Mouse (Mus musculus): ENCODE results near the gene Ikbip.

The Ikbip gene

DNA sequence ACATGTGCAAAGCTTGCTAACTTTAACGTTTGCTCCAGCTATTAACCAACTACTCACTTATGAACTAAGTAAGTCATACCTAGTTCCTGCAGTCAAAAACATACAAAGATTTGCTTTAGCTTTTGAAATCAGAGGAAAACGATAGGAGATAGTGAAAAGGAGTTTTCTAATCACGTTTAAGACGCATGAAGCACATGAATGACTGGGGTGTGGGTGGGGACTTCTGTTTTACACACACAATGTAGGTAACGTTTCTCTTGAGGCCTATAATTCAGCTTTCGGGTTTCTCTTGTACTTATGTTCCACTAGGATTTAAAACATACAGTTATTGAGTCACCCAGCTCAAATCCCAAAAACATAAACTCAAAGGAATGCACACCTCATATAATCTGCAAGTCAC, 39.9 kb downstream of the Ikbip start:
- DNase-seq (ENCODE audit: low spot score): no peak

DNA sequence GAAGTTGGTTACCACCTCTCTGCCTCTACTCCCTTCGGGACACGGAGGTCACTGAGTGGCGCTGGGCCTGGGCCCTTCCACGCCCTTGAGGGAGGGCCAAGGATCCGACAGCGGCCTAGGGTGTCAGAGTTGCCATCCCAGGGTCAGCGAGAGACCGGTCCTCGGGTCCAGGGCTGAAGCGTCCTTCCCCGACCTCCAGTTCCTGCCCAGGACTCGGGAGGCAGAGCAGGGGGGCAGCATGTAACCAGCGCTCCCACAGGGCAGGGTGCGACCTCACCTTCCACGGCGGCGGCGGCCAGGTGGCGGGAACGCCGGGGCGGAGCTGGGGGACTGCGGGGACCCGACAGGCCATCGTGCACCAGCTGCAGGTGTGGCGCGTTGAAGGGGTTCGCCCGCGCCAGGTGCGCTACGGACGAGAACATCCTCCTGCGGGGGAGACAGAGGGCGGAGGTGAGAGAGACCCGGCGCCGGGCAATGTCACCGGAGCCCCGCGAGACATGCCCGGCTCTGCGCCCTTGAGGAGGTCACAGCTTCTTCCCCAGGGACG, 40.6 kb downstream of the Ikbip start:
- DNase-seq (ENCODE audit: low spot score): peak; percentile 41

DNA sequence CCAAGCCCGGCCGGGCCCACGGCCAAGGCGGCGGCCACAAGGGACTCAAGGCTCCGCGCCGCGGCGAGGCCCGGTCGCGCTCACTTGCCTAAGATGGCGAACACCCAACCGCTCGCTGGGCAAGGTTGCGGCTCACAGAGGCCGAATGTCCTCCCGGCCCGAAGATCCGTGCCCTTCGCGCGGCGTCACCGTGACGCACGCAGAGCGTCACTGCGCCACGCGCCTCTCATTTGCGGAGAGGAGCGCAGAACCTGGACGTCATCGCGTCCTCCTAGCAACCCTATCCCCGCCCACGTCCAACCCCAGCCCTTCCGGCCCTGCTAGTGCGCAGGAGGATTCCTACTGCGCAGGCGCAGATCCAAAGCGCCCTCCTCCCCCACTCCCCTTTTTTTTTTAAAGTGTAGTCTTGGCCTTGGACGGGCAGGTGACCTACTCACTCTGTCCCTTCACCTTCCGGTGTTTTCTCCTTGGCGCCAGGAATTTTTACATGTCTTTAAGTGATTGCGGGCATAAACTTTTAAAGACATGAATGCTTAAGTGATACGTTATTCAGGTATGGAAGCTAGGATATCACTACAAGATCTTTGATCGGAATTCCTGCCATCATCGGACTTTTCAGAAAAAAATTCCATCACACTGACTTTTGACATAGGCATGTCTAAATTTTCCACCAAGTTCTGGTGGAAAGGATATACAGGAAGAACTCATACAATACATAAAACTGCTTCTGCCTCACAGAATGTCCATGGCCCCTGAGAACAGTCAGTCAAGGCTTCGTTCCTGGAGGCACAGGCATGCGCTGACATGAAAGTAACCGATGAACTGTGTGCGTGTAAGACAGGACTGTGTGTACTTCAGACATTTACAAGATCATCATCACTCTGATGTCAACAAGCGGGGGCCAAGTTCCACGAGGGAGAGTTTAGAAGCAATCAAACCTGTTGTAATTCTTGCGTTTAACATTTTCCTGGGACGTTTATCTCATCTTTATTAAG, 41.4 kb downstream of the Ikbip start, which contains the start of gene Slc25a3:
TSS of gene Slc25a3 (minus strand) at position 232 of the 995 bp plus-strand sequence.
- DNase-seq (ENCODE audit: low spot score): peak; percentile 98

DNA sequence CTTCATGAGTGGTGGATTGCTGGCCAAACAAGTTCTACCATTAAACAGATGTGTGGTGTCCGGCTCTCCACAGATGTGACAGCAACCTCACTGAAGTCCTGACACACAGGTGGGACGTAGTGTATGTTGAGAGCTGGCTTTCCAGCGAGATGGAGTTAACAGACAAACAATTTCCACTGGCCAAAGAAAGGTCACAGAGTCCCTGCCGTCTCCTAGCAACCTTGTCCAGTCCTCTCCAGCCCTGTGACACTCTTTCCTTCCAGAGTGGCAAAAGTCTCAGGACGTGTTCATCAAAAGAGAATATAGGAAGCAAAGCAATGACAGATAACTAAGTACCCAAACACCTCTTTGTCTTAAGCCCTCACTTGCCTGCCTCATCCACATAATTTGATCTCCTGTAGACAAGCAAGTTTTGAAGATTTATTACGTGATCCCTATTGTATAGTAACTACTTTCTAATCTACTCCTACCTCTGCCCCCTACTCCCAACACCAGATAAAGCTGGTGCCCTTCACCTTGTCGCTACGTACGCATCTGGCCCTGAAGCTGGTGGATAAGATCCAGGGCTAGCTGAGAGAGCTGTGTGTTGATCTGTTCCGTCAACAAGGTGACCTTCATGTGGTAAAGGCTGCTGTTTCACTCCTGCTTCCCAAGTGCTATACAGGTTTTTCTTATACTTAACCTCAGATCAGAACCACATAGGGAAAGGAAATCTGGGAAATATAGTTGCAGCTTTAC, 44.0 kb downstream of the Ikbip start:
- no peak for DNase-seq (ENCODE audit: low spot score)

DNA sequence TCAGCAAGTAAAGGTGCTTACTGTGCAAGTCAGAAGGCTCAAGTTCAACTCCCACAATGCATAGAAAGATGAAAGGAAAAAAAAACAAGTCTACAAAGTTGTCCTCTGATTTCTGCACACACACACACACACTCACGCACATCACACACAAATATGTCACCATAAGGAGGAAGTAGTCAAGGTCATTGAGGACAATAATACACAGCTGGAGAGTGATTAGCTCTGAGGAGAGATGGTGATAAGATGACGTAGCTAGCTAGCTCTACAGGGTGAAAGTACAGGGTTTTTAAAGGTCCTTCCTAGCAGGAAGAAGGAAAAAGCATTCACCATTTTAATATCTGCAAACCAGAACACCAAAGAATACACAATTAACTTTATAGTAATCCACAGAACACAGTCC, 44.7 kb downstream of the Ikbip start:
- no peak for DNase-seq (ENCODE audit: low spot score)

DNA sequence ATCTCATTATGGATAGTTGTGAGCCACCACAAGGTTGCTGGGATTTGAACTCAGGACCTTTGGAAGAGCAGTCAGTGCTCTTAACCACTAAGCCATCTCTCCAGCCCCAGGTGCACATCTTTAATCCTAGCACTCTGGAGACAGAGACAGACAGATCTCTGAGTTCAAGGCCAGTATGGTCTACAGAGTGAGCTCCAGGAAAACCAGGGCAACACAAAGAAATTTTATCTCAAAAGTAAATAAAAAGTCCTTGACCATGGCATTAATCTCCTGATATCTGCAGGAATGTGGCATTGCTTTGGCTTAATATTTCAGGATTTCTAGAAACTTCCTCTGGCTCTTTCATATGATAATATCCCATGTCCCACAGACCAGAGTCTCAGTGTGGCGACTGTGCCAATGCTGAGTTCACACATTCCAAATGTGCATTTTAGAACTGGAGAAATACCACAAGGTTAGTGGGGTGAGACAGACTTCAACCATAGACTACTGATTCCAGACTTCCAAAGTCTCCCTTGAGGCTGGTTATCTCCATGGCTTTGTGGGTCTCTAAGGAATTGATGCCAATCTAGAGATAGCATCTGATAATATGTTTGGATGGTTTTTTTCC, 45.9 kb downstream of the Ikbip start:
- DNase-seq (ENCODE audit: low spot score): no peak

DNA sequence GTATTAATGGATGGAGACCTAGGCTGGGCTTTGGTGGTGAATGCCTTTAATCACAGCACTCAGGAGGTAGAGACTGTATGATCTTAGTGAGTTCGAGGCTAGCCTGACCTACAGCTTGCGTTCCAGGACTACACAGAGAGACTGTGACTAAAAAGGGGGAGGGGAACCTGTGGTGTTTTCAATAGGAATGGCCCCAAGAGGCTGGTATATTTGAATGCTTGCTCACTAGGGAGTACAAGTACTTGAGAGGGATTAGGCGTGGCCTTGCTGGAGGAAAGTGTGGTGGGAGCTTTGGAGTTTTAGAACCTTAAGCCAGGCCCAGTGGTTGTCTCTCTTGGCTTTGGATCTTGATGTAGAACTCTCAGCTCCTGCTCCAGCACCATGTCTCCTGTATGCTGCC, 48.1 kb downstream of the Ikbip start:
- DNase-seq (ENCODE audit: low spot score): no peak

DNA sequence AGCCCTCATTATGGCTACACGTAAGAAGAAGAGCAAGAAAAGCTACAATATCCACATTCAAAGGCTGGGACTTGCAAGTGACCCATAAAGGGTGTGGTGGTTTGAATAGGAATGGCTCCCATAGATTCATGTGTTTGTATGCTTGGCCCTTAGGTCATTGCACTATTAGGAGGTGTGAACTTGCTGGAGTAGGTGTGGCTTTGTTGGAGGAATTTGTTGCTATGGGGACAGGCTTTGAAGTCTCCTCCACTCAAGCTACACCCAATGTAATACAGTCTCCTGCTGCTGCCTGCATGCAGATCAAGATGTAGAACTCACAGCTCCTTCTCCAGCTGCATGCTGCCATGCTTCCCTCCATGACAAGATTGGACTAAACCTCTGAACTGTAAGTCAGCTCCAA, 48.8 kb downstream of the Ikbip start:
- DNase-seq (ENCODE audit: low spot score): no peak

DNA sequence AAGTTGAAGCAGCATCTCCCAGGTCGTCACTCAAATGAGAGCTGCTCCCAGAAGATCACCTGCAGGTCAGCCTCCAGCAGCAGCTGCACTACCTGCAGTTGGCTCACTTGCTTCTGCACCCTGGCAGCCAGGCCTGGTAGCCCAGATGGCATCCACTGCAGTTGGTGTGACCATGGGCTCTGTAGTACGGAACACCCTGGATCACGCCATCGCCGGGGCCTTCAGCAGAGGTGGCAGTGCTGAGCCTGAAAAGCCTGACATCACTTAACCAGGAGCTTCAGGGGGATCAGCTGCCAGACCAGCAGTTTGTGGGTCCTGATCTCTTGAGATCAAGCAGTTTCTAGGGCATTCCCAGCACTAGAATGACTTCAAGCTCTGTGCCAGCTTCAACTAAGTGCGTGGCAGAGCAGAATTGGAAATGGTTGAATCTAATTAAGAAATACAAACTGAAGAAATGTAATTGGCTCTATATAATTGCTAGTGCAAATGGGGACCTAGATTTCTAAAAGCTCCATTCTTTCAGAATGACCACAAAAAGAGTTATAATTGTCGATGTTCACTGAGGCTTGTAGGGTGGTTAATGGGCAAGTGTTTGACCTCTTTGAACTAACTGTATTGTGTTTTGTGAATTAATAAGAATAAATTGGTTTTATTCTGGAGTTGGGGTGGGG, 52.7 kb downstream of the Ikbip start:
- DNase-seq (ENCODE audit: low spot score): no peak

DNA sequence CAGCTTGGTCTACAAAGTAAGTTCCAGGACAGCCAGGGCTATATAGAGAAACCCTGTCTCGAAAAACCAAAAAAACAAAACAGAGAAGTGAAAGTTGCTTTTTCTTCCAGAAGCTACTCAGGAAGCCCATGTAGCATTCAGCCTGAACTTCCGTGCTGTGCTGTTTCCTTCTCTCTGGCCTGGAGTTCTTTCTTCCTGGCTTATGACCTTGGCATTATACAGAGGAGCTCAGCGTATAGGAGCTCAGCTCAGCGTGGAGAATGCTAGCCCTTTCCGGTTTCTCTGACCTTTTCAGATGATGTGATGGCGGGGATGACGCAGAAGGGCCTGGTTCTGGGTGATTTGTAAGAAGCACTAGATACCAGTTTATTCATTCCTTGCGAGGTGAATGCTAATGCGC, 54.7 kb downstream of the Ikbip start:
- DNase-seq (ENCODE audit: low spot score): no peak

DNA sequence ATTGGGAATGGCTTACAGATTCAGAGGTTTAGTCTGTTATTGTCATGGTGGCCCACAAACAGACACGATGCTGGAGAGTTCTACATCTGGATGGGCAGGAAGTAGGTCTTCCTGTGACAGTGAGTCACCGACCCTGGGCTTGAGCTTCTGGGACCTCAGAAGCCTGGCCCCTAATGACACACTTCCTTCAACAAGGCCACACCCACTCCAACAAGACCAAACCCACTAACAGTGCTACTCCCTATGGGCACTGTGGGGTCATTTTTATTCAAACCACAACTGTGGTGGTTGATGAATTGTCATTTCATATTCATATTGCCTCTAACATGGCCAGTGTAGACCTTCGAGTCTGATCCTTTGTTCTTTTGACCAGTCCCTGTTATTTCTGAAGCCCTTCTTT, 55.6 kb downstream of the Ikbip start:
- DNase-seq (ENCODE audit: low spot score): no peak

DNA sequence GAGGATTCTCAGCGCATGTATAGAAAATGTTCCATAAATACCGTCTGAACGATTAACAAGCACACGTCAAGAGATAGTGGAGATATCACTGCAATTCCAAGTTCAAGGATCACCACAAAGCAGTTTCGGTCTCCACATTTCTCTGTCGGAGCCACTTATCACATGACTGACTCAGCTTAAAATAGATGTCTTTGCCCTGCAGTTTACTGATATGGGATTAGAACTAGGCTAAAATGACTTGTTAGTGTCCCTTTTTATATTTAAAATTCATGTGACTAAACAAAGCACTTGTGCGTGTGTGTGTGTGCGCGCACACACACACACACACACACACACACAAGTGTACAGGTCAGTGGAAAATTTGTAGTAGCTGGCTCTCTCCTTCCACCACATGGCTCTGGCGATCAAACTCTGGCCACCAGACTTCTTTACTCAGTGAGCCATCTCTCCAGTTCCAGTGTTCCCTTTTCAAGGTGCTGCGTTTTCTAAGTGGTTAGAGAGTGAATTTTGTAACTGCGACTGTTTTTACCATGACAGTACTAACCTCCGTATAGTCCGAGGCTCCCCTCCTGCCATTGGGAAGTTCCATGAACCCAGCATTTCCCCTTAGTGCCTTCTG, 56.5 kb downstream of the Ikbip start:
- DNase-seq (ENCODE audit: low spot score): no peak

DNA sequence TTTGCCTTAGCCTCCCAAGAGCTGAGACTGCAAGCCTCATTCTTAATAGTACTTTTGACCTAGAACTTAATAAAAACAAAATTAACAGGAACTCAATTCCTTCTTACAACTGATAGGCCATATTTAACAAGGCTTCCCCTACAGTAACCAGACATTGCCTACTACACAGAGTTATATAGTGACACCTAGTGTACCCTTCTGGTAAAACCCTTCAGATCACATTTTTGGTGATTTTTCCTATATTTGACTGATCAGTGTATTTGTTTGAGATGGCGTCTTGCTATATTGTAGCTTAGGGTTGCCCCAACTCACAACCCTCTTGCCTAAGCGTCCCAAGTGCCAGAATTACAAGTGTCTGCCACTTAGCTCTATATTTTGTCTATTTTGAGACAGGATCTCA, 58.8 kb downstream of the Ikbip start:
- DNase-seq (ENCODE audit: low spot score): no peak

DNA sequence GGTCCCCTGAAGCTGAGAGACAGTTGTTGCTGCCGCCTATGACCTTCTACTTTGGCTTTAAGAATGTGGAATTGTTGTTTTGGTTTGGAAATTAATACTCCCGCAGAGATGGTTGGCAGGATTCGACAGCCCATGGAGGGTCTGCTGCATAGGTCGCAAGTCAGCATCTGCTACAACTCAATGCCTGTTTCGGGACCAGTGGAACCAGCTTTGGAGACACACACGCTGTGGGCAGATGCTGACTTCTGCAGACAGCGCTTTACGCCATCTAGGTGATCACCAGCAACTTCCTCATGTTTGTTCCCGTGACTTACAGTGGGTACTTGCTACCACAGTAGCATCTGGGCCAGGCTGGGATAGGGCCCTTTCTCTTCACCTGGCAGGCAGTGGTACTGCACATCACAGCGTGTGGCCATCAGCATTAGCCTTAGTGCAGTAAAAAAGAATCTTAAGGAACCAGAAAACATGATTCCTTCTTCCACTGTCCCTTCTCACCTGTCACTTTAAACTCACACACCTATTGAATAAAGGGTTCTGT, 60.0 kb downstream of the Ikbip start:
- no peak for DNase-seq (ENCODE audit: low spot score)

DNA sequence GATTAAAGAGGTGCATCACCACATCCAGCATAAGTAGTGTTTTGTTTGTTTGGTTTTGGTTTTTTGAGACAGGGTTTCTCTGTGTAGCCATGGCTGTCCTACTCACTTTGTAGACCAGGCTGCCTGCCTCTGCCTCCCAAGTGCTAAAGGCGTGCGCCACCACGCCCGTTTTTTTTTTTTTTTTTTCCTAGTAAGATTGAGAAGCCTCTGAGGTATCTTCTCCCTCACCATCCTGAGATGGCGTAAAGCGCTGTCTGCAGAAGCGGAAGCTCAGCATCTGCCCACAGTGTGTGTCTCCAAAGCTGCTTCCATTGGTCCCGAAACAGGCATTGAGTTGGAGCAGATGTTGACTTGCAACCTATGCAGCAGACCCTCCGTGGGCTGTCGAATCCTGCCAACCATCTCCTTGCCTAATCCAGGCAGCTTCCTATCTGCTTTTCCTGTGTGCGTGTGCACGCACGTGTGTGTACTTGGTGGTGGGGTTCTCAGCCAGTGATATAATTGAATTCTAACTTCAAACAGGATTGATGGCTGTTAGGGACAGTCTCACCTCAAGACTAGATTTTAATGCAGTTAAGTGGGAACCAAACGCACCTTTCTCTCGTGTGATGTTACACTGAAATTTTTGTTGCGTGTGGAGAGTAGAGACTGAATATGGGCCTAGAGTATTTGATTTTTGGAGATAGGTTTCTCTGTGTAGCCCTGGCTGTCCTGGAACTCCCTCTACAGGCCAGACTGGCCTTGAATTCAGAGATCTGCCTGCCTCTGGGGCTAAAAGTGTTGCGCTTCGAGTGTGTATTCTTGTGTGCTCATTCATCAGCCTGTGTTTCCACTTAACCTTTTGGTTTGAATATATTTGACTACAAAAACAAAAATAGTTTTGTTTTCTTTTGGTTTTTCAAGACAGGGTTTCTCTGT, 60.8 kb downstream of the Ikbip start:
- DNase-seq (ENCODE audit: low spot score): no peak

DNA sequence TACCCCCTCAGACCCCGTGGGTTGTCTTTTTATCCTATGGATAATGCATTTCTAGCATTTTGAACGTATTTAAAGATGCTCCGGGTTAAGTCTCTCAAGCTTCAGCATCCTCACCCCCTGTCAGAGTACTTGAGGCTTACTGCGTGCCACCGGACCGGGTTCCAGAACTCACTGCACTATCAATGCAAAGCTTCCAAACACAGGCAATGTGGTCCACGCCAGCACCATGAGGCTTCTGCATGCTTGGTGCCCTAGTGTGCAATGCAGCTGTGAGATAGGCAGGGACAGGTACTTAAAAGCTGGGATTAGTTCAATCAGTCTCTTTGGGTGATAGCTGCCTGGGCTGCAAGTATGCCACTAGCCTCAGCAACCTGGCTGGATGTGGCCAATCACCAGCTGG, 62.7 kb downstream of the Ikbip start:
- no peak for DNase-seq (ENCODE audit: low spot score)

Measured in urinary bladder, postnatal 14 days (tissue).